Mouse (Mus musculus) cerebellum, postnatal 4 days (tissue): ENCODE measurements at regions not wholly inside any gene's neighbourhood (a gene's known extent, or its start where the extent isn't known, plus 50 kb on each side); places are given as distances from the start of the nearest gene placed in this dataset.

Experiments used
- DNase-seq, 2 experiments: peaks; one replicate each; pipeline ENCODE4 v3.0.0; 2022; ENCODE audit warnings: low spot score in 2 of 2, mixed read lengths in 1 of 2

DNA sequence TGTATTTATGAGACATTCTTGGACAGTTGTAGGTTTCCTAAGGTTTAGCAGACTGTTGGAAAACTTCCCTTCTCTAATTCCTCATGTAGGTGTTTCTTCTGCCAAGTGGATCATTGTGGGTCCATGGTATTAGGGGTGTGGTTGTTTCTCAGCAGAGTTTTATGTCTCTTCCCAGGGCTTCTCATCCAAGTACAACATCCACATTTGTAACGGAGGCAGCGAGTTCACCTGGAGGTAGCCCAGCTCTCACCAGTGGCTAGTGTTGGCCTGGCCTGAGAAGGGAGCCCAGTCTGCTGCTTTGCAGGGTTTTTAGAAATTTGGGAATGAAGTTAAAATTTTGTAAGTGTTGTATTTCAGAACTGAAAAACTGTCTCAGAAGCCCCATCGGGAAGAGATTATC lies 122.4 kb downstream of the Wnt5a start:
- DNase-seq: no peak

DNA sequence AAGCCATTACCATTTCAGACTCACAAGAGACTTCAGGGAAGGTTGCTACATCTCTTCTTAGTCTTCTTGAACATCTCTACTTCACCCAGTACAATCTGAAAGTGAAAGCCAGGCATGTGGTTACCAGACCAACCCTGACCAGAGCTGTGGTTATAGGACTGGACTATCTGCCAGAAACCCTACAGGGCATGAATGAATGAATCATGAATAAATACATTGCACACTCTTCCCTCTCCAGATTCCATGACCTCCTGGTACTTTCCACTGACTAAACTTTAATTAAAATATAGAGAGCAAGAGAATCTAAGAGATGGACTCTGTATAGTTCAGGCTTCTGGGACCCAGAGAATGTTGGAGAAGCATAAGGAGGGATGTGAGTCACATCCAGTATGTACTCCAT lies 130.6 kb downstream of the Wnt5a start:
- DNase-seq: no peak

DNA sequence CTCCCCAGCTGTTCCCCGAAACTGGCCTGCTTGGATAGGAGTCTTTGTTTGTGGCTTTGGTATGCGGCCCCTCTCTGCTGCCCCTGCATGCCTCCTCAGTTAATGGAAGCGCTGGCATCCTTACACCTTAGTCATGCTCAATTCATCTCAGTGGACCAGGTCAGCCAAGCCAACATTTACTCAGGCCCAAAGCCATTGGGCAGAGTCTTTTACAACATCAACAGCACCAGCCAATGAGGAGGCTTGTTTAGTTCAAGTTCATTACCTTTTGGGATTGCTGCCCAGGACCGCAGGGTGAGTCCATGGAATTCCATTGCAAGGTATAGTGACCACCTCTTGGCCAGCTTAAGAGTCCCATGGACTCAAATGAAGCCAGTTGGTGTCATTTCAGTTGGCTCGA lies 134.5 kb downstream of the Wnt5a start:
- no peak for DNase-seq

DNA sequence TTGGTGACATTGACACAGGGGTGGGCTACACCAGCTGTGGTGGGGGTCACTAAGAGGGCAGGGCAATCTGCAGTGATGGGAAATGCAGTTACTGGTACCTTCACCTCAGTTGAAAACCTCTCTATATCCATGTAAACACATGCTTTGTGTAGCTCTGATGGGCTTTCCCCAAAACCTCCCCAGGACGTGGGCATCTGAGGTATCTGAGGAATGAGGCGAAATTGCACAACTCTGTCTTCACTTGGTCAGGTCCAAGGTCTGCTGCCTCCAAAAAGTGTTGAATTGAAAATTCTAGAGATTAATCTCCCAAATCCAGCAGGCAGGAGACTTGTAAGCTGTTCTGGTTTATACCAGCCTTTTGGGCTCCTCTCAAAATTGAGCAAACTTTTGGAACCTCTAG lies 141.3 kb downstream of the Wnt5a start:
- no peak for DNase-seq

DNA sequence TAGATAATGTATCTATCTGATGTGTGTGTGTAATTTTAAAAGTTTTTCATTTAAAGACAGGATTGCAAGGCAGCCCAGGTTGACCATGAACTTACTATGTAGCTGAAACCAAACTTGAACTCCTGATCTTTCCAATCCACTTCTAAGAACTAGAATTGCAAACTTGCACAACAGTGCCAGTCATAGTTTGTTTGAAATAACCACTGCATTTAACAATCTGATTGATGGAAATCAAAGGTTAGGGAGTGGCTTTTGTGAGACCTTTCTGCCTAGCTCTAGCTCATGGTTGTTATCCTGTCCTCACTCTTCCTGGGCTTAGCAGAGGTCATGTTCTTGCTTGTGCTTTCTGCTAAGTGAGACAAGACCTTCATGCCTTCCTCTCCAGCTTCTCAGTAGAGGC lies 144.9 kb downstream of the Wnt5a start:
- DNase-seq: no peak

DNA sequence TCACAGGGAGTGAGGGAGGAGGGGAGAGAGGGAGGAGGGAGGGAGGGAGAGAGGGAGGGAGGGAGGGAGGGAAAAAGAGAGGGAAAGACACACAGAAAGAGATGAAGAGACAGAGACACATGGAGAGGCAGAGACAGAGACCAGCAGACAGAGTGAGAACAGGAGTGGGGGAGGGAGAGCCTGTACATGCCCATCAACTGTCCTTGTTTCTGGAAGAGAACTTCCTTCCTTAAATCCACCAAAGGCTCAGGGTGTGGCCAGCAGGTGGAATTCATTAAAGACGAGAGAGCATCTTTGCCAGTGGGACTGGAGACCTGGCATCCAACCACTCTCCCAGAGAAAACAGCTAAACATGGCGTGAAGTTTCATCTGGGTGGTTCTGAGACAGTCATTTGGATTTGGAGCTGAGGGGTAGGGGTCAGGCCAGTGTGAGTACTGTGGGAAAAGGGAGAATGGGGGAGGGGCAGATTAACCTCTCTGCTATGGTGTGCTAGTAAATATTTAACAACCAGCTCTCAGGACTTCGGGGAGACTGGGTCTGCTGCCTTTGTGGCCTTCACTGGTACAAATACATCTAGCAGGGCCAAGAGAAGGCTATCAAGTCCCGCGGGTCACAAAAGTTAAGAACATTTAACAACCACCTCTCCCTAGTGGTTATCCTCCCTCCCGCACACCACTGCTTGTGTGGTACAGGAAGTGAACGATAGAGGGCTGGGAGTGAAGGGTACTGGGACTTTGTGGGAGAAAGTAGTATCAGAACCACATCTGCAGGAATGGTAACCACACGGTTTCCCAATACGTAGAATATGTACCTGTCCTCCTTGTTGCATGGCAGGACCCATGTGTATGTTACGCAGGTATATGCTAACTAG lies 148.7 kb downstream of the Wnt5a start:
- no peak for DNase-seq

DNA sequence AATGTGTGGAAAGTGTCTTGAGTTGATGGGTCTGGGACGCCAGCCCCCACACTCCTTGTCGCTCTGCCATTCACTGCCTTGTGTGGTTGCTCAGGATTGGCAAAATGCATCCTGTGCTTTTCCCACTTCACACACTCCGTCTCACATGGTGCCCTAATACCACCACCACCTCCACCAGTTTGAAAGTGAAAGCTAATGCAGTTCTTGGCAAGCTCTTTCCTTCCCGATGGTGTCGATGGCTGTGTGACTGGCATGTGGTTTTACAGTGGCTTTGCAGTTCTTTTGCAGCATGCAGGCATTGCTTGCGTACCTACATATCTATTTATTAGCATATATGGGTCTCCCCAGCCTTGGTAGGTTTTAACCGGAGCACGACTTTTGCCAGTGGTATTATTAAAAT lies 152.7 kb downstream of the Wnt5a start:
- DNase-seq: no peak

DNA sequence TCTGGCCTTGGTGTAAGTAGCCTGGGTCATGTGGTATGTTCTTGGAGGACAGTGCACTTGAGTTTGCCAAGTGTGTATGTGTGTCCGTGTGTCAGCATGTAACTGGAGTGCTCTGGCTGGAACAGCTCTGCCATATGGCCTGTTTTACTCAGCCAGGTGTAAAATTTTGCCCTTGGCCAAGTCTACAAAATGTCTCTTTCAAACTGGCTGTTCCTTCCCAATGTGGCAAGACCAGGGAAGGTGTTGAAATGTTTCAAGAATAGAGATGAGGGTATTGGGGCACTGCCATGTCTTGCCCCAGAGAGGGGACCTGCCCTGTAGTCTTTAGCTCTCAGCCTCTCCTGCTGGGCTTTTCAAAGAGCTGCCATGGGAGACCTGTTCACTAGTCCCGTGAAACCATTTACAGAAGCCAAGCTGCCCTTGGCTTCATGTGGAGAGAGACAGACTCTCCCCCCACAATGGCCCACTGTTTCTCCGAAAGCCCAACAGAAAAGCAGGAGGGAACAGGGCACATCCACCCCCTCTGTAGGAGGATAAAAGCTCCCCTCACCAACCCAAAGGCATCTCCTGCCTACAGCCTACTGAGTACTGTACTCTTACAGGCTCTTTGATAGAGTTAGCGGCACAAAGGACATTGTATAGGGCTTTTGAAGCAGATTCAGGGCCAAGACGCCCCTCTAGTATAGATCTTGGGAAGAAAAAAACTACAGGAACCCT lies 156.5 kb downstream of the Wnt5a start:
- peak in 1 of 2 experiments; percentile 38 for DNase-seq

DNA sequence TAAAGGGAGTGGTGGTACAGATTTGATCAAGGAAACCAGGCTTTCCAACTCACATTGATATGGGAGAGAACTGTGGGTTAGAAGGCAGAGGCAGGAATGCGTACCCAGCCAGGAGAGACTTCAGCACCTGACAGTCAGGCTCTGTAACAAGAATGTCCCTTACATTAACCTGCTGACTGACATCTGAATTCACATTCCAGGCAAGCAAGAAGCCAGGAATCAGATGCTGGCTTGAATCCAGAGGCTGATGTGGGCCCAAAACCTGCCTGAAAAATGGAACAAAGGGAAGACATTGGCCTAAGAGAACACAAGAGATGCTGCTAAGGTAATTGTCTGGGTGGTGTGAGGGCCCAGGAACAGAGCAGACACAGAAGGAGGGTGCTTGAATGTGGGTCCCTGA lies 158.8 kb downstream of the Wnt5a start:
- no peak for DNase-seq

DNA sequence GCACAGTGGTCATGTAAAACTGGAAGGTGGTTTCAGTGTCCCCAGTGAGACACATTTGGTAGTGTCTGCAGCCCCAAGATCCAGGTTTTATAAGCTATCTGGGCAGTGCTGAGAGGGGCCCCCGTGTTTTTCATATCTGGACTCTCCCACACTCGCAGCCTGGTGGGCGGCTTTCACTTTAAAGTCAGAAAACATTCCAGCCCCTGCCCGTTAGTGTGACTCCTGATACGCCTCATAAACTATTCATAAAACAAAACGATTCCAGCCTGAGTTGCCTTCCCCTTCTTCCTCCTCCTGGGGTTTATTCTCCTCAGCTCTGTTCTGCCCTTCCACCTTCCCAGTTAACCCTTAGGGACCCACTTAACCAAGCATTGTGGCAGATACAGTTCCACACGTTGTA lies 159.6 kb downstream of the Wnt5a start:
- DNase-seq: no peak

DNA sequence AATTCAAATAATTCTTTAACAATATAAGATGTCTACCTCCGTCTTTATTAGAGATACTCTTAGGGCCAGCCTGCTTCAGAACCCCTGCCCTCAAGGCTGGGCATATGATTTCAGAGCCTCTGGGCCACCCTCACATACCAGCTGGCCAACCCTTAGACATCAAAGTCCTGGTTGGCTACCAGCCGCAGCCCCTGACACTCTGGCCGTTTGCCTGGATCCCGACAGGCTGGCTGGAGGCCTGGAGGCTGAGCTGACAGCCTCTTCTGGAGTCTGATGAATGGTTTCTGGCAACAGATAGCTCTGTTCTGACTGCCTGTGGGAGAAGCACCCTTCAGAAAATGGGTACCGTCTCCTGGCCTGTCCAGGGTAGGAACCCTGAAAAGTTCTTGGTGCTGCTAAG lies 170.9 kb downstream of the Wnt5a start:
- peak; percentile 73 to 93 for DNase-seq

DNA sequence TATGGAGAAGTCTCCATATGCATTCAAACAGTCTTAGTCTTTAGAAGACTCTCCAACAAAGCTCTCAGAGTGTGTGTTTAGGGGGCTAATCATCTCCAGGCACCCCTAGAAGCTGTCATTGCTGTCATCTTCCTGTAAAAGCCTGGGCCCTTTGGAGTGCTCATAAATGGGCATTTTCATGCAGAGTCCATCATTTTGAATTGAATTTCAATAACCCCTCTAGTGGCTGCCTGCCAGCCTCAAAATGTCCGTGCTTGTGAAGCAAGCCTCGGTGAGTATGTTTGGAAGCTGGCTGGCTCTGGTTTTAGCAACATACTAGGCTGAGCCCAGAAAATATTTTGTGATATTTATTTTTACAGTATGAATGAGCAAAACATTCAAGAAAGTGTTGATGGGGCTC lies 195.2 kb downstream of the Wnt5a start:
- peak in 1 of 2 experiments; percentile 22 for DNase-seq

DNA sequence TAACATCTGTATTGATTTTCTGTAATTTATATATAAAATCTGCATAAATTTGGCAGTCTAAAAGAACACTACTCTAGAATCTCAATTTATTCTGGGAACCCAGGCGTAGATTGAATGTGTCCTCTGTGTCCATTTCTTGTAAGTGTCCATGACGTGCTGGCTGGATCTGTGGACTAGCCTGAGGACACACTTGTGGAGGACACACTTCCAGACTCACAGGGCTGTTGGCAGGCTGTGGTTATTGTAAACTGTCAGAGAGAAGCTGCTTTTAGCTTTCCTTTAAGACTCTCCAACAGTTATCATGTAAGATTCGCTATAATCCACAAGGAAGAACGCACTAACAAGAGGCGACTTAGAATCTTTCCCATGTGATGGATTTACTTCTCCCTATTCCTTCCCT lies 200.2 kb downstream of the Wnt5a start:
- DNase-seq: no peak

DNA sequence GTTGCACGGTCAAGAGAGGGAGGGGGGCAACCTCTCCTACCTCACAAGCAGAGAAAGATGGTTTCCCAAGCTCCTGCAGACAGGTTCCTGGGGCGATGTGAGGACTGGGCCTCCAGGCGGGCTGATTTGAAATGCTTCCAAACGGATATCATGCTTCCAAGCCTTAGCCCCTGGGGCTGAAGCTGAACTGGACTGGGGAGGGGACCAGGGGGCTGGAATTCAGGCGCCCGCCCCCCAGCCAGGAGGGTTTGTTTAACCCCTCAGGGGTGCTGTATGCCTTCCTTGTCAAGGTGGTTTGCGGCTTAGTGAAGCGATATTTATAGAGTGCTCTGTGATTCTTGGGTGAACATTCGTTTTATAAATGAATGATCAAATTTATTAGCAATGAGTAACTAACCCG lies 210.0 kb downstream of the Wnt5a start:
- no peak for DNase-seq

DNA sequence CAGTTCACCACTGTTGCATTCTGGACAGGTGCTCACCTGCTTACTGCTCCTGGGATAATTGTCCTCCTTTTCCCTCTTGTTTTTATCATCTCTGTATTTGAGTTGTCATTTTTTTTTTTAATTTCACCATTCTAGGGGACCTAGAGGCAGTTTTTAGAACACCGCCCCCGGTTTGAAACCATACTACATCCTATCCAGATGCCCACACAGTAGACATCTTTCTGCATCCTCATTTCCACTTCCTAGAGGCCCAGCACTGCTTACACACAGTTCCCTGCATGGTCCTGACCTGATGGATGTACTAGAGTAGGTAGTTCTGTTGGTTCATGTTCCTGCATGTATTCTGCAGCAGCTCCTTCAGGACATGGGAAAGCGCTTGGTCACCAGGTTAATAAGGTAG lies 216.0 kb downstream of the Wnt5a start:
- DNase-seq: no peak

DNA sequence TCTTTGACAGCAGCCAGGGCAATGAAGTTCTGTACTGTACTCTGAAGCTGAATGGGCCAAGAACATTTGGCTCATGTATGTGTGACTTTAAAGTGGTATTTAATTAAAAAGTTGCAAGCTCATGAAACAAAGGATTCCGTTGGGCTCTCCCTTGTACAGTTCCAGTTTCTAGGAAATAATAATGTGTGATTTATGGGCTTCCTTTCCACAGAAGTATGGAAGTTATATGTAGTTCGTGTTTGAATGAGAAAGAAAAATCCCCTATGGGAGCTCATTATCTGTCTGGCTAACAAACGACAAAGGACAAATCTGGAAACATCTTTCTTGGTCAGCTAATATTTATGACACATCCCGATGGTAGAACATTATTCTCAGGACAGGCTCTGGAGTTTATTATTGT lies 221.1 kb downstream of the Wnt5a start:
- DNase-seq: no peak

DNA sequence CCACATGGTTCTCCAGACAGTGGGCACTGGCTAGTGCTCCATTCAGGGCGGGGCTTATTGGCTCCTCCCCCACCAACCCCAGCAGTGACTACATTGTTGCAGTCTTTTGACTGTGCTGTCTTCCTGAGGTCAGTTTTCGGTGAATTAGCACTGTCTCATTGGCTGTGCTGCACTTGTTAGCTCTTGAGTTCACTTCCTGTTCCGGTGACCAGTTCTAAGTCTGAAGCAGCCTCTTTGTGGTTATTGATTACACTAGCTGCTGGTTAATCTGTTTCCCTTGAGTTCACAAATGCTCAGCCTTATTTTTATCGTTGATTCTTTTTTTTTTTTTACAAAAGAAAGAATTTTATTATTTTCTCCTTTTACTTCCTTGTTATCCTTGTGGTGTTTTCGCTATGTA lies 228.9 kb downstream of the Wnt5a start:
- no peak for DNase-seq

DNA sequence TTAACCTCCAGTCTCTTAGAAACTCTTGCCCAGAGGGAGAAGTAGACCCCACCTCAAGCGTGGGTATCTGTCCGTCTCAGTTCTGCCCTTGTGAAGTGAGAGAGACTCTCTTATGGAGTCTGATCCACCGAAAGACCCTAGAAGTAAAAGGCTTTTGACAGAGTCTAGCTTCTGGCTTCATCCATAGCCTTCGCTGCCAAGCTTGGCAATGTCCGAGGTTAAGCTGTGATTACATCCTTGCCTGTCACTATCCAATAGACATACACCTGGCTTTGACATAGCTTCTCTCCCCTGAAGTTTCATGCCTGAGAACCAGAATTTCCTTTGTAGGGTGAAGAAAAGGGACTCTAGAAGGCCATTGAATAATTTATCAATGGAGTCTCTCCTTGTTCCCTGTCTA lies 230.9 kb downstream of the Wnt5a start:
- no peak for DNase-seq

DNA sequence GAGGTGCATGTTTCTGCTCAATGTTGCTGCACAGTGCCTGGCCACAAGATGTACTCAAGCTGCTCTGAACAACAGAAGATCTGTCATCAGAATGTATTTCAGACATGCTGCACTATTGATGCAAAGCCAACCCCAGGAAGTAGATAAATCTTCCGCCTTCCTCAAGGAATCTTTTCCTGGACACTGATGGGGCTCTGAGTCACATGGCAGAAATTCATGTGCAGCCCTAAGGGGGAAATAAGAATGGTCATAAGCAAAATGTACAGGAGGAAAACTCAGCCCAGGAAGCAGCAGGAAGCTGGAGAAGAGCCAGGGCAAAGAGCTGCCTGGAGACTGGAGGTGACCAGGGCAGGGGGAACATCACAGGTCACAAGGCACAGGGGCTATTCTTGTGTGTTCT lies 235.5 kb downstream of the Wnt5a start:
- peak in 1 of 2 experiments; percentile 12 for DNase-seq

DNA sequence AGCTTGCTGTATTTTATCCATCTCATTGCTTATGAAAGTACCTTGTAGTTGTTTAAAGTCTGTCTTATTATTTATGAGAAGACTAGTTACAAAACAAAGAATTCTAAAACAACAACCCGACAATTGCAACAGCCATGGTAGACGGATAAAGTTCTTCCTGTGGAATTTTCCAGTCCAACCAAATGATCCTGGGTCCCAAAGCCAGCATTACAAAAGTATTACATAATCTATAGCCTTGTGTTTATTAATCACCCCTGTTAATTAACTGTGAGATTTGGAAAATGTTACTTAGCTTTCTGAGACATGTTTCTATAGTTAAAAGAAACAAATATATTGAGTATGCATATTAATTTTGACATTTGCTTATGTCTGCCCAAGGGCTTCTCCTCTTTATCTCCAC lies 236.9 kb downstream of the Wnt5a start:
- no peak for DNase-seq

DNA sequence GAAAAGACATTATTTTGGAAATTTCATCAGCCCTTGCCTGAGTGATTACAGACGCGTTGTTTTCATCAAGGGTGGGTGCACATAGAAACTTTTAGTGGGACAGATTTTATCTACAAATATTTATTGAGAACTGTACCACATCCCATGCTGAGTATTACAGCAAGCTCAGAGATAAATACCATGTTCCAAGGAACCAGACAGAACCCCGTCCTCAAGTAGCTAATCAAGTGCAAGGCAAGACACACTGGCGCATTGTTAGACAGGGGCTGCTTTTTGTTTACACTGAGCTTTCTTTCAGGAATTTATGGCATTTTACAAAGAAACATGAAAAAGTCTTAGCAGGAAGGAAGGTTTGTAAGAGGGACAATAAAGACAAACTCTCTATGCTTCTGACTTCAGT lies 239.1 kb downstream of the Wnt5a start:
- no peak for DNase-seq

DNA sequence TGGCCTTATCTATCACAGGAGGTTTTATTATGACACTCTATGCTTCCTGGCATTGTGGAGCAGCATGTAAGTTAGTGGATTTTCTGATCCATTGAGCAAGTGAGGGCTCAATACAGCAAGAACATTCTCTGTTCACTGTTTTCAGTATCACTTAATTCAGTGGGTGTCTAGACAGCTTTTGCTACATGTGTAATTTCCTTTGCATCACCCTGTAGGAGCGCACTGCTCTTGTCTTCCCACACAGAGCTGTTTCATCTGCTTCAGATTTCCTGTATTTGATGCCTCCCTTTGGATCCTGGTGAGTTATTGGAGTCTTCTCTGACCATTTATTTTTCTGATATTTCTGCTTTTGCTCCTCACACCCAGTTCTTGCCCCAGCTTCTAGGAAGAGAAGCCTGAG lies 245.8 kb downstream of the Wnt5a start:
- no peak for DNase-seq

DNA sequence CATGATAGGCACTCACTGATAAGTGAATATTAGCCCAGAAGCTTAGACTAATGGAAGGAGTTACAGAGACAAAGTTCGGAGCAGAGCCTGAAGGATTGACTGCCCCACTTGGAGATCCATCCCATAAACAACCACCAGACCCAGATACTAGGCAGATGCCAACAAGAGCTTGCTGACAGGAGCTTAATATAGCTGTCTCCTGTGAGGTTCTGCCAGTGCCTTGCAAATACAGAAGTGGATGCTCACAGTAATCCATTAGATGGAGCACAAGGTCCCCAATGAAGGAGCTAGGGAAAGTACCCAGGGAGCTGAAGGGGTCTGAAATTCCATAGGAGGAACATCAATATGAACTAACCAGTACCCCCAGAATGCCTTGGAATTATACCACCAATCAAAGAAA lies 252.8 kb upstream of the Lrtm1 start:
- DNase-seq: no peak
